Mouse (Mus musculus) ovary, postnatal 36 days (tissue): ENCODE results near the gene Myo1e.

Source experiments
- DNase-seq: peaks from one replicate; pipeline ENCODE4 v3.0.0; 2022; ENCODE audit warnings: low spot score, mixed read lengths

Myo1e gene

GRCm38 (mm10) chr9:70408791-70409190 is 201.6 kb downstream of the Myo1e start:
- no peak for DNase-seq

DNA sequence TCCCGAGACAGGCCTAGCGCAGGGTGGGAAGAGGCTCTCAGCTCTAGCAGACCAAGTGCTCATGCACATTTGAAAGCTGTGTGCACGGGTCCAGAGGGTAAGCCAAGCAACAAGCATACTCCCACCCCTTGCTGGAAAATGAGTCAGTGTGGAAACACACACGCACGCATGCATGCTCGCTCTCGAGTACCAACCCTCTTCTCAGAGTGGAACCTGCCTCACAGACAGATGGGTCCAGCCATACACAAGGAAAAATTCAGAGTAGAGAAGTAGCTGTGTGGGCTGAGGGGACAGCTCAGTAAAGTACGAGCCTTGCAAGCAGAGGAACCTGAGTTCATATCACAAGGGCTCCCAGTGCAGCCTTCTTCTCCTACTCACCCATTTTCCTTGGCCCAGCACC is 202.6 kb downstream of the Myo1e start:
- DNase-seq = no peak

- no peak for DNase-seq
Measured at GRCm38 (mm10) chr9:70410668-70411067, 203.5 kb downstream of the Myo1e start.

- DNase-seq = no peak
Measured at GRCm38 (mm10) chr9:70413038-70413437, 205.9 kb downstream of the Myo1e start.

DNA sequence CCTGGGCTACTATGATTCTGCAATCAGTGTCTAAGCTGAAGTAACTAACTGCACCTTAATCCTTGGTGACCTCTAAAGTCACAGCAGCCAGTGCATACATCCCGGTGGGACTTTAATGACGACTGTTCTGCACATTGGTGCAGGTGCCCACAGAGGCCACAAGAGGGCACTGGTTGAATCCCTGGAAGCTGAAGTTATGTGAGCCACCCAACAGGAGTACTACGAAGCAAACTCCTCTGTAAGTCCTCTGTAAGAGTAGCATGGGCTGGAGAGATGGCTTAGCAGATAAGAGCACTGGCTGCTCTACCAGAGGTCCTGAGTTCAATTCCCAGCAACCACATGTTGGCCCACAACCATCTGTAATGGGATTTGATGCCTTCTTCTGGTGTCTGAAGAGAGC is 209.3 kb downstream of the Myo1e start:
- DNase-seq = no peak

DNA sequence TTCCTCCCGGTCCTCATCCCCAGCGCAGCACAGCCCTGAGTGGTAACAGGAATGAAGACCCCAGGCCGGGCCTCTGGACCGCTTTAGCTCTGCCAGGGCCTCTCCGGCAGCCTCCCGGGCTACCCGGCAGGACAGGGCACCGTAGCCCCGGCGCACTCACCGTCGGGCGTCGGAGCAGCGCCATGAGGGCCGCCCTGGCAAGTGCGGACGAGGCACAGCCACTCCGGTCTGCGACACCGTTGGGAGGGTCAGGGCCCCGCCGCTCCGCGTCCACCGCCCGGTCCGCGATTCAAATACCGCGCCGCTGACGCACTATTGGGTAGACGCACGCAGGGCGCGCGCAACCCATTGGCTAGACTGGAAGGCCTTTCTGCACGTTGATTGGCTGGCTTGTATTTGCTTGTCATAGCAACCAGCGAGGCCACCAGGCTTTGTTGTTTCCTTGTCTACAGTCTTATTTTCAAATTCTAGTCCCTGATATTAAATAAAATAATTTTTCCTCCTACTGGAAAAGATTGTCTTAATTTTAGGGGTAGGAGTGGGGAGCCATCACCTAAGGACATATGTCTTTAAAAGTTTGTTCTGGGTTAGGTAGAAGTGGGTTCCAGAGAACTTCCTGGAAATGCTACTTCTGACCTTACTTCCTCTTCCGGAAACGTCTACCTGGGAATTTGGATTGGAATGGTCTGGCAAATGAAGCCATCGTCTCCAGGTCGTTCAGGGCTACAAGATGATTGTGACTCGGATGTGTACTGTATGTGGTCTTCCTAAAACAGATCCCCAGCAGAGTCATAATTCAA is 214.3 kb downstream of the Myo1e start, which contains the start of gene Ccnb2:
Ccnb2 (minus strand) TSS at position 291 of the 800 bp plus-strand sequence.
- DNase-seq = peak; percentile 84

DNA sequence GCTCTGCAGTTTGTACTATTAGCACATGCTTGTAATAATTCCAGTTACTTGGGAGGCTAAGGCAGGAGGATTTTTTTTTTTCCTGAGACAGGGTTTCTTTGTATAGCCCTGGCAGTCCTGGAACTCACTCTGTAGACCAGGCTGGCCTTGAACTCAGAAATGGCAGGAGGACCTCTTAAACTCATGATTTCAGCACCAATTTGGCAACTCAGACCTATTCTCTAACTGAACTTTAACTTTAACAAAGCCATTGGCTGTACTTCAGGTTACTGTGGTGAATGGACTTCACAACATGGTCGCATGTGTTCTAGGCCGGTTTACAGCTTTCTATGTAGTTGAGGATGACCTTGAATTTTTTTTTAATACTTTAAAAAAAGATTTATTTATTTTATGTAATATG is 215.5 kb downstream of the Myo1e start:
- DNase-seq = no peak

DNA sequence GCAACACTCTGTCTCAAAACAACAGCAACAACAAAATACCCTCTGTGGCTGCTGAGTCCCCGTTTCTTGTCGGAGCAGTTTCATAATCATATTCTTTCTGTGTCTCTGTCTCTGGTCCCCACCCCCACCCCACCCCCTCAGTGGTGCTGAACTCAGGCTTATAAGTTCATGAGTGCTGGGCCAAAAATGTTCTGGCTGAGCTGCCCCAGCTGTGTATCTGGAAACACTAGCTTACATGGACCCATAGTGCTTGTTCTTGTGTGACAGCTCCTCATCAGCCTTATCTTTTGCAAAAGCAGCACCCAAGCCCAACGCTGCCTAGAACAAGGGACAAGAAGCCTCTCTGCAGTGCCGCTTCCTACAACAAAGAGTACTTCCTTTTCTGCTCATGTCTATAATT is 232.8 kb downstream of the Myo1e start:
- no peak for DNase-seq

DNA sequence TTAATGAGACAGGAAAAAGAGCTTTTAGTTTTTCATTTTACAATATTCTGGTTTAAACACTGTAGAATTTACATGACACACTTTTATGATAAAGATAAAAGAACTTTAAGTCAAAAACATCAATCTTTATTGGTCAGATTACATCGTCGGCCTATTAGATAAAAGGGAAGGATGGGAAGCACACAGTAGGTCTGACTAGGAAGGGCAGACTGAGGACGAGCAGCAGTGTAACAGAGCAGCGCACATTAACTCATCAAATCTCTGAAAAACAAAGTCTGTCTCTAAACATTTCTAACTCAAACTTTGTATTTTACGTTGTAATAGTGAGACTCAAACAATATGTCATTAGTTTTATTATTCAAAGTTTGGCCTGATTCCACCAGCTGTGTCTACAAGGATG is 241.9 kb downstream of the Myo1e start:
- DNase-seq = no peak
